Mouse (Mus musculus) brain, embryonic 14.5 days (tissue): ENCODE results near the gene Crtap.

Source experiments
- CTCF ChIP-seq: fragments of 200-500 bp; IDR thresholded peaks from 2 replicates; pipeline ENCODE4 v1.5.1; 2012; ENCODE audit warnings: inconsistent platforms, mild to moderate bottlenecking, moderate library complexity, borderline replicate concordance; ENCODE audit not compliant: insufficient read depth, insufficient read length; ENCODE audit errors: extremely low read depth
- POLR2A ChIP-seq: fragments of 200-500 bp; IDR thresholded peaks from 2 replicates; pipeline ENCODE4 v1.6.1; 2012; ENCODE audit warnings: mild to moderate bottlenecking, inconsistent platforms, borderline replicate concordance; ENCODE audit not compliant: poor library complexity, insufficient read depth, insufficient read length, severe bottlenecking; ENCODE audit errors: extremely low read depth

- TF ChIP-seq CTCF (no peak), POLR2A (no peak)
Observed at GRCm38 (mm10) chr9:114399680-114400079, 9.2 kb upstream of the Crtap start.
